Mouse (Mus musculus) ES-Bruce4 (cell line): ENCODE measurements at regions not wholly inside any gene's neighbourhood (a gene's known extent, or its start where the extent isn't known, plus 50 kb on each side); places are given as distances from the start of the nearest gene placed in this dataset.

Experiments
- H3K27ac ChIP-seq: 2 replicates; pipeline ENCODE4 v1.5.1; 2012; ENCODE audit warnings: low read length, inconsistent platforms; ENCODE audit not compliant: insufficient read depth
- H3K27me3 ChIP-seq: 2 replicates; pipeline ENCODE4 v1.6.1; 2012; ENCODE audit warnings: mild to moderate bottlenecking, low read length, inconsistent platforms; ENCODE audit not compliant: control insufficient read depth, poor library complexity, insufficient read depth, severe bottlenecking
- H3K36me3 ChIP-seq: 2 replicates; pipeline ENCODE4 v1.6.1; 2012; ENCODE audit warnings: inconsistent platforms, mild to moderate bottlenecking, low read length, moderate library complexity; ENCODE audit not compliant: control insufficient read depth, poor library complexity, insufficient read depth, severe bottlenecking
- H3K4me1 ChIP-seq: one replicate; pipeline ENCODE4 v1.8.1; 2011; ENCODE audit warnings: low read length; ENCODE audit not compliant: control insufficient read depth, insufficient read depth
- H3K4me3 ChIP-seq: 2 replicates; pipeline ENCODE4 v1.5.1; 2011; ENCODE audit warnings: low read depth, mild to moderate bottlenecking, low read length
- H3K9ac ChIP-seq: 2 replicates; pipeline ENCODE4 v1.6.1; 2012; ENCODE audit warnings: low read depth, mild to moderate bottlenecking, inconsistent platforms; ENCODE audit not compliant: poor library complexity, severe bottlenecking
- H3K9me3 ChIP-seq: replicated peaks from 2 replicates; pipeline ENCODE4 v1.6.1; 2012; ENCODE audit warnings: mild to moderate bottlenecking, low read length, inconsistent platforms; ENCODE audit not compliant: control insufficient read depth, poor library complexity, insufficient read depth, severe bottlenecking
- CTCF ChIP-seq: IDR thresholded peaks from one replicate; pipeline ENCODE4 v1.8.1; 2011; ENCODE audit warnings: low read depth, low read length
- EP300 ChIP-seq: IDR thresholded peaks from 2 replicates; pipeline ENCODE4 v1.6.1; 2011; ENCODE audit warnings: low read depth, low read length; ENCODE audit not compliant: insufficient read depth
- POLR2A ChIP-seq: IDR thresholded peaks from one replicate; pipeline ENCODE4 v1.8.1; 2011; ENCODE audit warnings: low read length; ENCODE audit not compliant: insufficient read depth

- Histone ChIP-seq H3K9ac (no peak overlapping the region), H3K9me3 (no peaks in the 10 kb centered on the region), H3K4me3 (no peak overlapping the region), H3K27ac (no peak overlapping the region), H3K4me1 (peaks cover 3% of the 10 kb centered on the region), H3K27me3 (no peaks in the 10 kb centered on the region), H3K36me3 (no peaks in the 10 kb centered on the region)
- TF ChIP-seq EP300 (no peak), CTCF (no peak), POLR2A (no peak)
These were observed 60.5 kb upstream of the 1110032F04Rik start for GRCm38 (mm10) chr3:68808866-68809265.

GRCm38 (mm10) chr3:68813461-68813860 is 55.9 kb upstream of the 1110032F04Rik start:
- Histone ChIP-seq H3K9me3 (no peaks in the 10 kb centered on the region), H3K27me3 (no peaks in the 10 kb centered on the region), H3K4me1 (no peaks in the 10 kb centered on the region), H3K9ac (no peak overlapping the region), H3K27ac (no peak overlapping the region), H3K4me3 (no peak overlapping the region), H3K36me3 (no peaks in the 10 kb centered on the region)
- TF ChIP-seq EP300: no peak
- no peak for TF ChIP-seq POLR2A
- TF ChIP-seq CTCF: no peak

GRCm38 (mm10) chr3:68814011-68814690 is 55.2 kb upstream of the 1110032F04Rik start:
- no peak overlapping the region for H3K27ac ChIP-seq
- no peaks in the 10 kb centered on the region for H3K9me3 ChIP-seq
- TF ChIP-seq CTCF (no peak), EP300 (no peak), POLR2A (no peak)
- H3K27me3 ChIP-seq: no peaks in the 10 kb centered on the region
- no peak overlapping the region for H3K4me3 ChIP-seq
- no peaks in the 10 kb centered on the region for H3K4me1 ChIP-seq
- H3K9ac ChIP-seq: no peak overlapping the region
- H3K36me3 ChIP-seq: no peaks in the 10 kb centered on the region

GRCm38 (mm10) chr3:68815621-68816020 is 53.8 kb upstream of the 1110032F04Rik start:
- H3K4me3 ChIP-seq: no peak overlapping the region
- H3K27me3 ChIP-seq: no peaks in the 10 kb centered on the region
- peaks cover 2% of the 10 kb centered on the region for H3K4me1 ChIP-seq
- no peaks in the 10 kb centered on the region for H3K36me3 ChIP-seq
- no peak for TF ChIP-seq CTCF
- no peak for TF ChIP-seq EP300
- no peak for TF ChIP-seq POLR2A
- no peaks in the 10 kb centered on the region for H3K9me3 ChIP-seq
- no peak overlapping the region for H3K9ac ChIP-seq
- H3K27ac ChIP-seq: no peak overlapping the region

- no peak for TF ChIP-seq EP300
- no peak for TF ChIP-seq CTCF
- no peak for TF ChIP-seq POLR2A
- H3K36me3 ChIP-seq: no peaks in the 10 kb centered on the region
- peaks cover 2% of the 10 kb centered on the region for H3K4me1 ChIP-seq
- H3K27ac ChIP-seq: no peak overlapping the region
- no peak overlapping the region for H3K4me3 ChIP-seq
- no peaks in the 10 kb centered on the region for H3K9me3 ChIP-seq
- no peaks in the 10 kb centered on the region for H3K27me3 ChIP-seq
- H3K9ac ChIP-seq: no peak overlapping the region
These were observed 52.1 kb upstream of the 1110032F04Rik start for GRCm38 (mm10) chr3:68817321-68817720.
